ENCODE assay signal across 18 mouse cellular contexts in the genomic region with DNA sequence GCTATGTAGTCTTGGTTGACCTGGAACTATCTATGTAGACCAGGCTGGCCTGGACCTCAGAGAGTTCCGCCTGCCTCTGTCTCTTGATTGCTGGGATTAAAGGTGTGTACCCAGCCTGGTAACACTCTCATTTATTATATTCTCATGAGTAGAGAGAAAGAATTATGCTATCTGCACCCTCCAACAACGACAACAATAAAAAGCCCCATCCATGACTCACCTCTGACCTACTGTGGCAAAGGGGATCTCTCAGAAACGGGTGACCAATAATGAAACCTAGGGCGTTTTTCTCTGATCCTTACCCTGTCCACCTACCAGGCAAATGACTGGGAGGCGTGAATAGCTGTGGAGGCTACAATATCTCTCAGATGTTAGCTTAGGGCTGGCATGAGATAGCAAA. TPM values are rescaled to one million over a fixed set of nuclear protein-coding genes. Genes with fewer than 3 reads are reported as not detected.
DNase-seq lines count a peak whose midpoint lies in the region; ATAC-seq and TF ChIP-seq lines count a peak whose summit lies in the region.
"Had no signal": no experiment of that assay in that cellular context is flagged by ENCODE, and none has a peak within 500 bp of the region (broad histone marks: within the 10 kb centered on the region; RNA-seq: fewer than 3 reads in every experiment).

No protein-coding gene starts in this region.

- 82% methylated on average over 5 of the region's 5 CpGs for WGBS in heart, adult 2 months
- WGBS in heart, embryonic 12.5 days: 72% methylated on average over 5 of the region's 5 CpGs
- 74% methylated on average over 5 of the region's 5 CpGs for WGBS in liver, embryonic 11.5 days
- 53% methylated on average over 5 of the region's 5 CpGs for WGBS in bone marrow, adult 2 months
- WGBS in small intestine, adult 2 months: 73% methylated on average over 5 of the region's 5 CpGs

- H3K36me3 ChIP-seq in heart, adult 2 months (ENCODE audit: control insufficient read depth, insufficient read depth, low read length): no peaks in the 10 kb centered on the region
- no peaks in the 10 kb centered on the region for H3K36me3 ChIP-seq in heart, embryonic 12.5 days
- H3K36me3 ChIP-seq in liver, embryonic 11.5 days (ENCODE audit: control insufficient read depth, insufficient read depth, low read length): no peaks in the 10 kb centered on the region
- H3K36me3 ChIP-seq in small intestine, adult 2 months (ENCODE audit: control insufficient read depth, insufficient read depth, low read length): peaks cover under 1% of the 10 kb centered on the region; the same call in 1 of the 2 replicates
- H3K36me3 ChIP-seq: forebrain, embryonic 12.5 days had no signal

- H3K27ac ChIP-seq in heart, adult 2 months: peak overlapping the region; percentile 55
- no peak overlapping the region for H3K27ac ChIP-seq in heart, embryonic 12.5 days (ENCODE audit: poor library complexity, severe bottlenecking)
- 0 out of 2 replicates have a peak overlapping the region, but pooled peaks have one; percentile 5 for H3K27ac ChIP-seq in liver, embryonic 11.5 days (ENCODE audit: low read depth, low read length)
- peak overlapping the region; percentile 35; the same call in 1 of the 2 replicates for H3K27ac ChIP-seq in bone marrow, adult 2 months (ENCODE audit: control insufficient read depth, insufficient read depth, low read depth, low read length, poor library complexity)
- peak overlapping the region; percentile 22; the same call in 1 of the 2 replicates for H3K27ac ChIP-seq in small intestine, adult 2 months (ENCODE audit: insufficient read depth, low read depth, low read length)
- H3K27ac ChIP-seq: forebrain, embryonic 12.5 days; liver, embryonic 14.5 days; macrophage had no signal

- no peak overlapping the region for H3K4me3 ChIP-seq in heart, adult 2 months
- H3K4me3 ChIP-seq in heart, embryonic 12.5 days: no peak overlapping the region
- H3K4me3 ChIP-seq in liver, embryonic 11.5 days (ENCODE audit: low read depth, low read length): no peak overlapping the region
- no peak overlapping the region for H3K4me3 ChIP-seq in bone marrow, adult 2 months (replicated peaks; ENCODE audit: control insufficient read depth, low read depth, low read length)
- no peak overlapping the region for H3K4me3 ChIP-seq in small intestine, adult 2 months (ENCODE audit: low read depth, low read length)
- H3K4me3 ChIP-seq: forebrain, embryonic 12.5 days had no signal

- H3K9ac ChIP-seq in heart, adult 2 months (ENCODE audit: low read depth, low read length): no peak overlapping the region
- H3K9ac ChIP-seq in heart, embryonic 12.5 days: no peak overlapping the region
- H3K9ac ChIP-seq in liver, embryonic 11.5 days (ENCODE audit: low read depth, low read length): no peak overlapping the region
- H3K9ac ChIP-seq: forebrain, embryonic 12.5 days; liver, embryonic 14.5 days had no signal

- no peak for TF ChIP-seq CTCF in heart, adult 2 months (IDR thresholded peaks at IDR 0.05)
- no peak for TF ChIP-seq CTCF in bone marrow, adult 2 months (IDR thresholded peaks at IDR 0.05; ENCODE audit: control insufficient read depth, insufficient read depth, low read length)
- TF ChIP-seq CTCF in small intestine, adult 2 months (IDR thresholded peaks at IDR 0.05; ENCODE audit: extremely low read depth, insufficient read length, insufficient replicate concordance, low read depth, low read length): no peak

- no peak for ATAC-seq in heart, embryonic 12.5 days (ENCODE audit: insufficient number of reproducible peaks, low FRiP score)
- no peak for ATAC-seq in liver, embryonic 11.5 days (replicated peaks; ENCODE audit: low FRiP score)
- ATAC-seq: midbrain, embryonic 16.5 days had no signal

- H3K4me1 ChIP-seq in heart, adult 2 months (ENCODE audit: control insufficient read depth, insufficient read depth, low read length): peaks cover 10% of the 10 kb centered on the region
- H3K4me1 ChIP-seq in heart, embryonic 12.5 days (replicated peaks): peaks cover 17% of the 10 kb centered on the region
- peaks cover 30% of the 10 kb centered on the region for H3K4me1 ChIP-seq in liver, embryonic 11.5 days (replicated peaks; ENCODE audit: control insufficient read depth, insufficient read depth, low read length)
- H3K4me1 ChIP-seq in bone marrow, adult 2 months (ENCODE audit: control insufficient read depth, insufficient read depth, low read length): peaks cover 15% of the 10 kb centered on the region
- H3K4me1 ChIP-seq in small intestine, adult 2 months (ENCODE audit: control insufficient read depth, insufficient read depth, insufficient read length, low read length): peaks cover 7% of the 10 kb centered on the region

- H3K27me3 ChIP-seq in heart, adult 2 months (ENCODE audit: control insufficient read depth, insufficient read depth, low read length): no peaks in the 10 kb centered on the region
- peaks cover 62% of the 10 kb centered on the region for H3K27me3 ChIP-seq in heart, embryonic 12.5 days (replicated peaks)
- H3K27me3 ChIP-seq in liver, embryonic 11.5 days (replicated peaks; ENCODE audit: control insufficient read depth, insufficient read depth, low read length): peaks cover 10% of the 10 kb centered on the region; the same call in 1 of the 2 replicates
- no peaks in the 10 kb centered on the region for H3K27me3 ChIP-seq in small intestine, adult 2 months (ENCODE audit: control insufficient read depth, insufficient read depth, low read length)

- no peaks in the 10 kb centered on the region for H3K9me3 ChIP-seq in heart, embryonic 12.5 days (replicated peaks)
- H3K9me3 ChIP-seq in liver, embryonic 11.5 days (ENCODE audit: control insufficient read depth, low read length): no peaks in the 10 kb centered on the region
- H3K9me3 ChIP-seq: forebrain, embryonic 12.5 days had no signal

- no peak for DNase-seq in heart, adult 2 months
- no peak for DNase-seq in liver, embryonic 11.5 days (ENCODE audit: low spot score)
- DNase-seq in liver: no peak
- DNase-seq in urinary bladder, postnatal 36 days (ENCODE audit: low spot score in 2 of 2): no peak
- DNase-seq in frontal cortex, adult 2 months (ENCODE audit: extremely low spot score in 1 of 2, low spot score in 1 of 2): no peak
- DNase-seq: cerebellum, adult 9-10 months; embryo, embryonic 11 days; right cerebral cortex, postnatal 25 days had no signal

- H3K4me2 ChIP-seq in heart, embryonic 12.5 days: no peak overlapping the region
- H3K4me2 ChIP-seq in liver, embryonic 11.5 days: peak overlapping the region; percentile 41
- H3K4me2 ChIP-seq: forebrain, embryonic 12.5 days had no signal

- no peaks in the 10 kb centered on the region for H3K79me2 ChIP-seq in heart, adult 2 months (replicated peaks; ENCODE audit: control insufficient read depth, insufficient read depth, low read length)

- TF ChIP-seq POLR2A in heart, adult 2 months (IDR thresholded peaks at IDR 0.05; ENCODE audit: insufficient read depth, low read depth, low read length): no peak
- no peak for TF ChIP-seq POLR2A in bone marrow, adult 2 months (IDR thresholded peaks at IDR 0.05; ENCODE audit: borderline replicate concordance, control insufficient read depth, low read depth, low read length)
- no peak for TF ChIP-seq POLR2A in small intestine, adult 2 months (IDR thresholded peaks at IDR 0.05; ENCODE audit: low read depth, low read length)

- intact Hi-C loops in heart, adult 2 months (cut with DNase I): no loop called here

- TF ChIP-seq EP300 in heart, adult 2 months (IDR thresholded peaks at IDR 0.05; ENCODE audit: insufficient read depth, low read depth, low read length): no peak

RNA-seq across cellular contexts. Expression of gene Sigirr, which starts 3.2 kb away (rescaled TPM):
- total RNA-seq in heart, adult 2 months (2021): 1 to 10 TPM; 4.5 to 7.0 TPM
- polyA plus RNA-seq in heart, adult 2 months (2012; rRNA removed): 9.4 and 10.2 TPM in 2 replicates
- polyA plus RNA-seq in heart, embryonic 12.5 days (2016; fragmentation: Nextera tagmentation; extraction: Ambion mirVana): 2.2 and 2.9 TPM in 2 replicates
- 21.4 and 23.5 TPM in 2 replicates for polyA plus RNA-seq in liver, embryonic 11.5 days (2014; fragmentation: Nextera tagmentation; extraction: Ambion mirVana)
- polyA plus RNA-seq in bone marrow, adult 2 months (2011; ENCODE audit: insufficient read depth, insufficient read length, low replicate concordance, missing spikeins): 10.4 and 19.8 TPM in 2 replicates
- 19.8 and 38.3 TPM in 2 replicates for polyA plus RNA-seq in small intestine, adult 2 months (2012; rRNA removed)
- 3.7 and 4.0 TPM in 2 replicates for polyA plus RNA-seq in frontal cortex, adult 2 months (2012; rRNA removed)

RNA-seq across cellular contexts. Expression of gene Pkp3, which starts 19.2 kb away (rescaled TPM):
- under 1 TPM; 0.20 to 0.21 TPM for total RNA-seq in heart, adult 2 months (2021)
- 0.35 and 1.6 TPM in 2 replicates for polyA plus RNA-seq in heart, adult 2 months (2012; rRNA removed)
- polyA plus RNA-seq in heart, embryonic 12.5 days (2016; fragmentation: Nextera tagmentation; extraction: Ambion mirVana): 0.41 and 0.50 TPM in 2 replicates
- polyA plus RNA-seq in liver, embryonic 11.5 days (2014; fragmentation: Nextera tagmentation; extraction: Ambion mirVana): 1.9 and 2.7 TPM in 2 replicates
- 5.4 and 15.9 TPM in 2 replicates for polyA plus RNA-seq in bone marrow, adult 2 months (2011; ENCODE audit: insufficient read depth, insufficient read length, low replicate concordance, missing spikeins)
- polyA plus RNA-seq in small intestine, adult 2 months (2012; rRNA removed): 87.5 and 236 TPM in 2 replicates
- polyA plus RNA-seq in frontal cortex, adult 2 months (2012; rRNA removed): 0.11 and 0.22 TPM in 2 replicates
- polyA plus RNA-seq: macrophage had no signal

RNA-seq across cellular contexts. Expression of gene Ano9, which starts 20.4 kb away (rescaled TPM):
- total RNA-seq in heart, adult 2 months (2021): under 1 TPM in 1 of 2 experiments, not detected in 1; 0.39 TPM
- 0.09 and 0.53 TPM in 2 replicates for polyA plus RNA-seq in heart, adult 2 months (2012; rRNA removed)
- polyA plus RNA-seq in heart, embryonic 12.5 days (2016; fragmentation: Nextera tagmentation; extraction: Ambion mirVana): 0.09 and 0.30 TPM in 2 replicates
- polyA plus RNA-seq in liver, embryonic 11.5 days (2014; fragmentation: Nextera tagmentation; extraction: Ambion mirVana): 0.09 and 0.41 TPM in 2 replicates
- polyA plus RNA-seq in bone marrow, adult 2 months (2011; ENCODE audit: insufficient read depth, insufficient read length, low replicate concordance, missing spikeins): 2.5 TPM in 1 of 2 replicates, not detected in the other
- 38.2 and 74.3 TPM in 2 replicates for polyA plus RNA-seq in small intestine, adult 2 months (2012; rRNA removed)
- polyA plus RNA-seq in frontal cortex, adult 2 months (2012; rRNA removed): 0.08 and 0.10 TPM in 2 replicates
- total RNA-seq: heart, adult 18-20 months; left cerebral cortex, postnatal 14 days had no signal
- polyA plus RNA-seq: inflammation-experienced regulatory T-cells, adult 6 months; macrophage had no signal

RNA-seq across cellular contexts. Expression of gene Ptdss2, which starts 25.0 kb away (rescaled TPM):
- total RNA-seq in heart, adult 2 months (2021): 10 to 100 TPM; 25.9 to 29.7 TPM
- polyA plus RNA-seq in heart, adult 2 months (2012; rRNA removed): 22.4 and 39.2 TPM in 2 replicates
- 58.0 and 65.9 TPM in 2 replicates for polyA plus RNA-seq in heart, embryonic 12.5 days (2016; fragmentation: Nextera tagmentation; extraction: Ambion mirVana)
- 134 and 147 TPM in 2 replicates for polyA plus RNA-seq in liver, embryonic 11.5 days (2014; fragmentation: Nextera tagmentation; extraction: Ambion mirVana)
- 66.7 and 84.6 TPM in 2 replicates for polyA plus RNA-seq in bone marrow, adult 2 months (2011; ENCODE audit: insufficient read depth, insufficient read length, low replicate concordance, missing spikeins)
- polyA plus RNA-seq in small intestine, adult 2 months (2012; rRNA removed): 17.5 and 26.3 TPM in 2 replicates
- polyA plus RNA-seq in frontal cortex, adult 2 months (2012; rRNA removed): 52.1 and 62.4 TPM in 2 replicates

RNA-seq across cellular contexts. Expression of gene B4galnt4, which starts 36.3 kb away (rescaled TPM):
- under 1 TPM in 1 of 2 experiments, not detected in 1; 0.07 TPM for total RNA-seq in heart, adult 2 months (2021)
- polyA plus RNA-seq in heart, adult 2 months (2012; rRNA removed): 0.04 and 0.06 TPM in 2 replicates
- 2.0 and 2.5 TPM in 2 replicates for polyA plus RNA-seq in heart, embryonic 12.5 days (2016; fragmentation: Nextera tagmentation; extraction: Ambion mirVana)
- 3.4 and 4.7 TPM in 2 replicates for polyA plus RNA-seq in liver, embryonic 11.5 days (2014; fragmentation: Nextera tagmentation; extraction: Ambion mirVana)
- polyA plus RNA-seq in bone marrow, adult 2 months (2011; ENCODE audit: insufficient read depth, insufficient read length, low replicate concordance, missing spikeins): 0.36 and 2.1 TPM in 2 replicates
- polyA plus RNA-seq in small intestine, adult 2 months (2012; rRNA removed): 5.4 and 15.8 TPM in 2 replicates
- 99.1 and 103 TPM in 2 replicates for polyA plus RNA-seq in frontal cortex, adult 2 months (2012; rRNA removed)
- total RNA-seq: heart, adult 18-20 months had no signal
- polyA plus RNA-seq: macrophage had no signal

Comparison
In these comparisons a context has a peak if more than half of its experiments do, and no peak if none do; other contexts are left out.
1. RNA of gene Ano9, which starts 20.4 kb away (polyA plus RNA-seq): 38.2 to 74.3 TPM in small intestine, adult 2 months; 2.5 TPM in bone marrow, adult 2 months, 0.09 to 0.53 TPM in heart, adult 2 months, 0.09 to 0.41 TPM in liver, embryonic 11.5 days, 0.08 to 0.10 TPM in frontal cortex, adult 2 months and 0.09 to 0.30 TPM in heart, embryonic 12.5 days; every median in the first group is over 10 times any median in the second.